Mouse (Mus musculus) effector memory CD4-positive, alpha-beta T cell, adult 5 months (primary cell): ENCODE results near the gene Man1a. TPM values are rescaled to one million over a fixed set of nuclear protein-coding genes. Genes with fewer than 3 reads are reported as not detected.

Experiments
- polyA plus RNA-seq: library from polyadenylated mRNA; unstranded; fragments of 100-300 nt; shearing (Covaris generic); gene quantifications from one replicate; pipeline ENCODE4 v1.2.1, GENCODE M21; 2017

Gene Man1a
- 66.2 TPM for polyA plus RNA-seq

DNA sequence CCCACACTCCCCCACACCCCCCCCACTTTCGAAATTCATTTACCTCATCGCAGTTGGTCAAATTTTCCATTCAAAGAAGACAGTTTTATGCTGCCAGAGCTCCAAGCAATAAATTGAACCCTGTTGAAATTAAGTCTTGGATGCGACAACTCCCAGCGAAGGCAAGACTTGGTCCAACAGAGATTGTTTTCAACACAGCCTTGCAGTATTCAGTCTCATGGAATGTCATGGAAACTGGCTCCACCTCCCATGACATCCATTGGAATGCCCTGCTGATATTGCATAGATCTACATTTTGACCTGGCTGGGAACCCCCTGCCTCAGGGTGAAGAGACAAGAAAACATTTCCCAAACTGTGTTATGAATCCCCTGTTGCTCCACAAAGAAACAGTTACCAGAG, at the start of gene Man1a:
Man1a (minus strand) TSS at position 190 of the 400 bp plus-strand sequence.

